Mouse (Mus musculus): Measurements from ENCODE around the gene Axdnd1.

Gene Axdnd1

DNA sequence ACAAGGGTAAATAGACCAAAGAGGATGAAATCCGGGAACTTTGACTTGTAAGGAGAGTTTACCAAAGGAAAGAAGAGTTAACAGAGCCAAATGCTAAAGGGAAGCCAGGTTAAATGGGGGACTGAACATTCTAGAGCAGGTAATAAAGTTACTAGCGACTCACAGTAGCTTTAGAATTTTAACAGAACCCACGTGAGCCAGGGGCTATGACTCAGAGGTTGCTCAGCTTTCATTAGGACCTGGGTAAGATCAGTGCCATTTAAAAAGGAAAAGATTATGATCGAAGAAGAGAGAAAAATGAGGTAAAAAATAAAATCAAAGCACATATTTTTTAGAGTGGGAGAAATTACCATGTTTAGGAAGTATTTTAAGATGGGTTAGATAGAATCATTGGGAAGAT lies 80.1 kb downstream of the Axdnd1 start:
- WGBS = 69% methylated on average over 4 of the region's 4 CpGs

DNA sequence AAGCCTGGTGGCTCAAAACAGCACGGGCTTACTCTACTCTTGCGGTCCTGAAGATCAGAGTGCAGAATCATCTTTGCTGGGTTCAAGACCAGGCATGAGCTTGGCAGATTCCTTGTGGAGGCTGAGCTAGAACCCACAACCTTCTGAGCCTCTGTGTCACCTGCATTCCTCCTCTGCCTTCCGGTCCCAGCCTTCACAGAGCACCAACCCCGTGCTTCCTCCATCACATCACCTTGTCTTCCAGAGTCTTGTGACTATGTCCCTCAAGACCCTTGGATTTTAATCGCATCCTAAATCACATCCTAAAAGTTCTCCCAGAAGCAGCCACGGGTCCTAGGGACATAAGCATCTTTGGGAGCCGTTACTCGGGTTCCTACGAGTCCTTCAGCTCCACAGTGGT lies 97.8 kb downstream of the Axdnd1 start:
- WGBS = 88% methylated on average over 9 of the region's 9 CpGs

- WGBS = 8% methylated on average over 29 of the region's 29 CpGs
These were observed 110.3 kb downstream of the Axdnd1 start, which contains the start of gene Nphs2 for GRCm38 (mm10) chr1:156310630-156311029. TSS of gene Nphs2 (plus strand) at chr1:156310727.

DNA sequence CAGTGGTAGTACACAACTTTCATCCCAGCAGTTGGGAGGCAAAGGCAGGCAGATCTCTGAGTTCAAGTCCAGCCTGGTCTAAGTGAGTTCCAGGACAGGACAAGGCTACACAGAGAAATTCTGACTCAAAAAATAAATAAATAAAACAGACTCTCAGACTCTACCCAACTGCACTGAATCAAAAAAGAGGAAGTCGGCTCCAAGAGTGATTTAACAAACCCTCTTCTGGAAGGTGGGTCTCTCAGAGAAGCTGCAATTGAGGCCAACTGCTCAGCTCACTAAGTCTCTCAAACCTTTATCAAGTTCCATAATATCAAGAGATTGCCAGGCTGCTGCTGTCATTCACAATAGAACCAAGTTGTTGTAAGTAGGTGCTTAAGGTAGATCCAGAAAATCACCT lies 112.4 kb downstream of the Axdnd1 start:
- WGBS = 85% methylated on average over 1 of the region's 1 CpGs

GRCm38 (mm10) chr1:156302911-156303749 lies 117.8 kb downstream of the Axdnd1 start, which contains the start of gene Tdrd5:
TSS of gene Tdrd5 (minus strand) at chr1:156303664.
- WGBS = under 1% methylated on average over 78 of the region's 85 CpGs

GRCm38 (mm10) chr1:156290016-156290415 lies 130.9 kb downstream of the Axdnd1 start:
- WGBS = 94% methylated on average over 6 of the region's 6 CpGs

GRCm38 (mm10) chr1:156289222-156289587 lies 131.8 kb downstream of the Axdnd1 start:
- 73% methylated on average over 10 of the region's 10 CpGs for WGBS

DNA sequence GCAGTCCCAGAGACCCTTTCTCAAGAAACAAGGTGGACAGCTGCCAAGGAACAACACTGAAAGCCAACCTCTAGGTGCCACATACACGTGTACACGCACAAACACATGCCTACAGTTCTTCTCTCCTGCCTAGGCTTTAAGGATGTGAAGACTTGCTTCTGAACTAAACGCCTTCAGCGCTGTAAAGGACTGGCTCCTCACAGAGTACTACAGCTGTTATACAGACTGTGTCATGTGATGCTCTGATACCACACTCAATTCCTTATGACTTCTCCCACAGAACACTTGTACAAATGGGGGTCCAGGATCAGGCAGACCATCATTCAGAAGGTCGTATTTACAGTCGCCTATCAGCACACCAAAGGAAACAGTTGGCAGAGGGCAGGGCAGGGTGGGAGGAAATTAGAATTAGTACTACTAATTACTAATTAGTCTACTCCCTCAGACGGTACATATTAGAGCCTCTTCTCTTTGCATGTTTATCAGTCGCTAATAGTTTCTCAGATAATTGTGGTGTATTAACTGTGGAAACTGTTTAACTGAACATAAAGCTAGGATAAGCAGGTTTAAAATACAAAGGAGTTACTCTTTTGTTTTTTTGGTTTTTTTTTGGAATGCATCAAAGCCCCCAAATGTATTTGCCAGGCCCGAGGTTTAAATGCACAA lies 132.3 kb downstream of the Axdnd1 start:
- WGBS = 81% methylated on average over 9 of the region's 9 CpGs

DNA sequence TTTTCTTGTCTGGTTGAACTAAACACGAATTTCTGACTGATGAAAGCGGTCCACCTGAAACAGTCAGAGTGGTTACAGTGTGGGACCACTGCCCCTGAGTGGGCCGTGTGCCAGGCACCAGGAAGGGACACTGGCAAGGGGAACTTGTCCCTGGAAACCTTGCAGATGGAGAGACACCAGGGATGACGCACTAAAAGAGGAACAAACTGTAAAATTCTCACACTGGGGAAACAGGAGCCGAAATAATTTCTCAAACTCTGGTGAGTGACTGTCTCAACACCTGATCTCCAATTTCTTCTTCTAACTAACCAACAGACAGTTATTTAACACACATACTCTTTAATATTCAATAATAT lies 135.4 kb downstream of the Axdnd1 start:
- 75% methylated on average over 5 of the region's 5 CpGs for WGBS

DNA sequence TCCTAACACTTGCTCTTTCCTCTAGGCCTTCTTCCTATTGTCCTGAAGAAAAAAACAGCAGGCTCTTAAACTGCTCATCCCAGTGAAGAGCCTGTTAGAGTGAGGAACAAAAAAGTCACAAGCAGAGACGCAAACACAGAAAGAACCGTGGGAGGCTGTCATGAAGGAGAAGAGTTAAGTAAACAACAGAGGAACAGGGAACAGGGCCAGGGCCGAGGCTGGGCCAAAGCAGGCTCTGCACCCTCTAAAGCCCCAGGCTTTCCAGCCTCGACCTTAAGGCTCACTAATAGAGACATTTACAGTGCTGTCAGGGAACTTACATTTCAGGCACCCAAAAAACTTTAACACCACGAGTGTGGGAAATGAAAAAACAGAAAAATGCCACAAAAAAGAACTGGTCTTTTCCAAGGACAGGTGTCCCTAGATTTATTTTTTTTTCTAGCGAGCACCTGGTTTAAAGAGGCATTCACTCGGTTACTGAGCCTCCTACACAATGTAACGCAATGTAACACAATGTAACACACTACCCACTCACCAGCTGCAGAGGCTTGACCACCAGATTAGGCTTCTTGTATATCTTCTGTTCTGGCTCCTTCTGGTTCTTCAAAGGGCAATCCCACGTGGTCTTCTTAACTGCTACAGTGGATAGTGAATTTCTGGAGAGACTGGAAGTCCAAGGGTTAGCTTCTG lies 136.0 kb downstream of the Axdnd1 start:
- WGBS = 47% methylated on average over 9 of the region's 9 CpGs

DNA sequence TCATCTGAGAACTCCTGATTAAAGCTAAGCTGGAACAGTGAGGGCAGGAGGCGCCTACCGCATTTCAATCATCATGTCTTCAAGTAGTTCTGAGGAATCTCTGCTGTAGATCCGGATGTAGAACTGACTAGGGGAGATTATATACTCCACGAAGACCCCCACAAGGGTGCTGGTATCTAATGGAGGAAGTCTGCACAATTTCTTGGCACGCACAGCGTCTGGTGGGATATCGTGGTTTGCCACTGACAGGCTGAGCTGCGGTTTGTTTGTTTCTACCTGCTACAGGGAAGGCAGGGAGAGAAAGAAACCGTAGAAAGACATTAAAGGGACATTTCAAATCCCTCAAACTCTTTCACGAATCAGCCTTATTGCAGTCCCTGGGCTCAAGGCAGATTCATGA lies 136.8 kb downstream of the Axdnd1 start:
- WGBS = 83% methylated on average over 10 of the region's 10 CpGs

- WGBS = 77% methylated on average over 7 of the region's 7 CpGs
These were observed 140.8 kb downstream of the Axdnd1 start for GRCm38 (mm10) chr1:156280131-156280530.

- 78% methylated on average over 7 of the region's 7 CpGs for WGBS
These were observed 147.3 kb downstream of the Axdnd1 start for GRCm38 (mm10) chr1:156273647-156274046.

Measured in cerebral cortex, adult 2 months (tissue).